Mouse (Mus musculus): Measurements from ENCODE around the gene Trim34a. TPM values are rescaled to one million over a fixed set of nuclear protein-coding genes. Genes with fewer than 3 reads are reported as not detected.

Trim34a gene
- total RNA-seq, 2 experiments from 2014 or later: 1.8 to 2.0 TPM

Other genes starting within 250 kb of the Trim34a start
- not detected for gene Olfr638, start 245.7 kb upstream of the Trim34a start, total RNA-seq (2021)
- gene Olfr639, start 227.2 kb upstream of the Trim34a start, total RNA-seq (2021): under 1 TPM; 0.03 to 0.05 TPM
- gene Olfr640, start 218.9 kb upstream of the Trim34a start, total RNA-seq (2021): not detected
- gene Olfr641, start 209.0 kb upstream of the Trim34a start, total RNA-seq (2021): not detected
- not detected for gene Olfr642, start 191.8 kb upstream of the Trim34a start, total RNA-seq (2021)
- gene 4930516K23Rik, start 183.0 kb upstream of the Trim34a start, total RNA-seq (2021): not detected
- not detected for gene Olfr644, start 172.6 kb upstream of the Trim34a start, total RNA-seq (2021)
- not detected for gene Olfr645, start 159.0 kb upstream of the Trim34a start, total RNA-seq (2021)
- not detected for gene Olfr646, start 139.6 kb upstream of the Trim34a start, total RNA-seq (2021)
- gene Ubqln5, start 114.6 kb upstream of the Trim34a start, total RNA-seq (2021): not detected
- not detected for gene Olfr643, start 107.1 kb upstream of the Trim34a start, total RNA-seq (2021)
- gene Ubqln3, start 101.2 kb upstream of the Trim34a start, total RNA-seq (2021): not detected
- not detected for gene Ubqlnl, start 93.9 kb upstream of the Trim34a start, total RNA-seq (2021)
- not detected for gene Olfm5, start 79.6 kb upstream of the Trim34a start, total RNA-seq (2021)
- gene Olfr648, start 61.1 kb upstream of the Trim34a start, total RNA-seq (2021): not detected
- not detected for gene Olfr649, start 48.5 kb upstream of the Trim34a start, total RNA-seq (2021)
- 1 to 10 TPM in 1 of 2 experiments, under 1 TPM in 1; 0.57 to 1.3 TPM for gene Trim6, start 25.7 kb upstream of the Trim34a start, total RNA-seq (2021)
- gene Trim5, start 43.6 kb downstream of the Trim34a start, total RNA-seq (2021): 1 to 10 TPM in 1 of 2 experiments, under 1 TPM in 1; 0.98 to 1.5 TPM
- 1 to 10 TPM; 4.5 to 5.4 TPM for gene Trim12a, start 71.0 kb downstream of the Trim34a start, total RNA-seq (2021)
- gene Trim34b, start 85.0 kb downstream of the Trim34a start, total RNA-seq (2021): under 1 TPM in 1 of 2 experiments, not detected in 1; 0.29 TPM
- gene Trim12c, start 108.9 kb downstream of the Trim34a start, total RNA-seq (2021): 1 to 10 TPM; 2.6 to 3.5 TPM
- under 1 TPM; 0.05 to 0.08 TPM for gene Trim30b, start 125.4 kb downstream of the Trim34a start, total RNA-seq (2021)
- under 1 TPM in 1 of 2 experiments, not detected in 1; 0.21 TPM for gene Trim30c, start 156.4 kb downstream of the Trim34a start, total RNA-seq (2021)
- gene Trim30a, start 220.7 kb downstream of the Trim34a start, total RNA-seq (2021): 1 to 10 TPM; 1.4 to 1.5 TPM